Mouse (Mus musculus) liver, postnatal 0 days (tissue): ENCODE results near the gene Ipmk.

Source experiments
- CTCF ChIP-seq: sonication (generic); IDR thresholded peaks from 2 replicates; pipeline ENCODE4 v1.5.1; 2016; ENCODE audit warnings: antibody characterized with exemption, low read depth
- EP300 ChIP-seq: IDR thresholded peaks from 2 replicates; pipeline ENCODE4 v1.6.1; 2016; ENCODE audit warnings: antibody characterized with exemption, low read depth, mild to moderate bottlenecking

DNA sequence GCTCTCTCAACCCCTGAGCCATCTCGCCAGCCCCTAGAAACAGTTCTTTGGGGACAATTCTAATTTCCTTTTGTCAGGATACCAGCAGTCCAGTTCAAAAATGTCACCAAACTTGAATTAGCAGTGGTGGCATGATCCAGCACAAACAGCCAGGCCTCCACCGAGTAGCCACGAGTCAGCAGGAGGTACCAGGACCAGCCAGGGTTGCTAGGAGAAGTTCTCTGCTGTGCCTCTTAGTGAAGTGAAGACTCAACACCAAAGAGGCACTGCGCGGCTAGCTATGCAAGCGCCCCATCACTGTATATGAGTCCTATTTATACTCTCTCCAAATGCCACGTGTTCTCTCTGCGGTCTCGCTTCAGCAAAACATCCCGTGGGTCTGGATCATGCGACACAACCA is 31.5 kb upstream of the Ipmk start:
- no peak for TF ChIP-seq EP300
- TF ChIP-seq CTCF: no peak
